Mouse (Mus musculus) embryonic facial prominence, embryonic 11.5 days (tissue): ENCODE data around the gene Qpctl. TPM values are rescaled to one million over a fixed set of nuclear protein-coding genes. Genes with fewer than 3 reads are reported as not detected.
A peak's percentile ranks its signal among the peaks of the same experiment; 100 is the strongest.

Experiments used
- ATAC-seq: fragments of 200-750 bp; cut with Nextera tagmentation; replicated peaks from 2 replicates; pipeline ENCODE4 v1.8.0; 2017; ENCODE audit warnings: low read depth; ENCODE audit not compliant: insufficient number of reproducible peaks, low FRiP score, low TSS enrichment
- DNase-seq: peaks from one replicate; pipeline ENCODE4 v3.0.0-alpha.2; 2015; ENCODE audit warnings: low spot score
- H3K27ac ChIP-seq: fragments of 300-500 bp; sonication (generic); replicated peaks from 2 replicates; pipeline ENCODE4 v1.5.1; 2014; ENCODE audit warnings: mild to moderate bottlenecking, low read depth, low read length, control low read depth
- H3K27me3 ChIP-seq: fragments of 300-500 bp; sonication (generic); 2 replicates; pipeline ENCODE4 v1.6.1; 2014; ENCODE audit warnings: mild to moderate bottlenecking, low read length, moderate library complexity, mixed read lengths; ENCODE audit not compliant: control insufficient read depth, insufficient read depth
- H3K36me3 ChIP-seq: fragments of 300-500 bp; sonication (generic); replicated peaks from 2 replicates; pipeline ENCODE4 v1.6.1; 2014; ENCODE audit warnings: low read depth, mild to moderate bottlenecking, low read length, moderate library complexity, mixed read lengths; ENCODE audit not compliant: control insufficient read depth, insufficient read depth
- H3K4me1 ChIP-seq: fragments of 300-500 bp; sonication (generic); 2 replicates; pipeline ENCODE4 v1.6.1; 2014; ENCODE audit warnings: low read length, mixed read lengths; ENCODE audit not compliant: control insufficient read depth, insufficient read depth
- H3K4me2 ChIP-seq: fragments of 300-500 bp; sonication (generic); 2 replicates; pipeline ENCODE4 v1.6.1; 2014; ENCODE audit warnings: low read depth, mild to moderate bottlenecking, control low read depth, low read length, moderate library complexity
- H3K4me3 ChIP-seq: fragments of 300-500 bp; sonication (generic); 2 replicates; pipeline ENCODE4 v1.5.1; 2014; ENCODE audit warnings: low read depth, low read length, control low read depth
- H3K9ac ChIP-seq: fragments of 300-500 bp; sonication (generic); replicated peaks from 2 replicates; pipeline ENCODE4 v1.6.1; 2014; ENCODE audit warnings: mild to moderate bottlenecking, control low read depth, low read length
- H3K9me3 ChIP-seq: fragments of 300-500 bp; sonication (generic); replicated peaks from 2 replicates; pipeline ENCODE4 v1.6.1; 2016; ENCODE audit warnings: mild to moderate bottlenecking, low read length, inconsistent platforms, mixed read lengths; ENCODE audit not compliant: control insufficient read depth
- WGBS: fragments of 180-500 bp; shearing (Covaris S2); extraction: QIAGEN DNeasy Blood & Tissue Kit; methylation state at CpG from one replicate; pipeline ENCODE4 v1.1.7; 2014; 5-methylcytosine and 5-hydroxymethylcytosine counted together
- polyA plus RNA-seq: library from polyadenylated mRNA; unstranded; fragments of >200 nt; fragmentation: Nextera tagmentation; extraction: Ambion mirVana; gene quantifications from 2 replicates; pipeline ENCODE4 v1.2.1, GENCODE M21; 2014

The Qpctl gene
- polyA plus RNA-seq, 1 experiment from 2014 or later, result 9.4 TPM

DNA sequence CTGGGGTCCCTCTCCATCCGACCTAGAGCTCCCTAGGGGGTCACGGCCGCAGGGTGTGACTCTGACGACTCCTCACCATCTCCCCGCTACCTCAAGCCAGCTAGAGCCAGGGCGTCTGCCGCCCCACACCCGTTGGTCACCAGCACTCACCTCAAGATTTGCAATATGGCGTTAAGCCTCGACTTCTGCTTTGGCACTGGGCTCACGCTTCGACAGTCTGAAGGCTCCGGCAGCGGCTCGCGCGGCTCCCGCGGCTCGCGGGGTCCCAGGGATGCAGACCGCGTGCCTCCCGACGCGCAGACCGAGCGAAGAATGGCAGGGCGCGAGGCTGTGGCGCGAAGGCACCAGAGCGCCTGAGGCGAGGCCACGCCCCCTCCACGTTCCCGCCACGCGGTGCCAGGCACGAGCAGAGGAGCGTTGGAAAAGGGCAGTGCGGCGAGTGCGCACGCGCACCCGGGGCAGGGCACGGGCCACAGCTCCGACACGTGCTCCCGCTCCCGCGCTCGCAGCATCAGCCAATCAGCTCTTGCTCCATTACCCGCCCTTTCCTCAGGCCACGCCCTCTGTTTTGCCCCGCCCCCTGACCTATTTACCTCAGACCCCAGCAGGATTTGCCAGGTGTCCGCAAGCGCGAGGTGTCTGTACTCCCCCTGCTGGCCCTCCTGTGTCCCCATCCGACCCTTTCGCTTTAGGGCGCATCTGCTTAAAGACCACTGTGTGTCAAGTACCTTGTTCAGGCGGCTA, 30.9 kb downstream of the Qpctl start, which contains the start of gene Gm4969:
TSS of gene Gm4969 (minus strand) at position 341 of the 744 bp plus-strand sequence.
- WGBS, result 22% methylated on average over 51 of the region's 64 CpGs
- H3K9ac ChIP-seq, result no peak within 1 kb of the TSS
- H3K27me3 ChIP-seq, result no peaks in the 10 kb centered on the region
- H3K4me3 ChIP-seq, result no peak within 1 kb of the TSS
- no peaks in the 10 kb centered on the region for H3K4me1 ChIP-seq
- DNase-seq (peak; percentile 67), ATAC-seq (peak; percentile 17; the same call in 1 of the 2 replicates)
- H3K4me2 ChIP-seq, result peak within 1 kb of the TSS; percentile 39
- no peaks in the 10 kb centered on the region for H3K36me3 ChIP-seq
- no peak within 1 kb of the TSS for H3K27ac ChIP-seq
- no peaks in the 10 kb centered on the region for H3K9me3 ChIP-seq

DNA sequence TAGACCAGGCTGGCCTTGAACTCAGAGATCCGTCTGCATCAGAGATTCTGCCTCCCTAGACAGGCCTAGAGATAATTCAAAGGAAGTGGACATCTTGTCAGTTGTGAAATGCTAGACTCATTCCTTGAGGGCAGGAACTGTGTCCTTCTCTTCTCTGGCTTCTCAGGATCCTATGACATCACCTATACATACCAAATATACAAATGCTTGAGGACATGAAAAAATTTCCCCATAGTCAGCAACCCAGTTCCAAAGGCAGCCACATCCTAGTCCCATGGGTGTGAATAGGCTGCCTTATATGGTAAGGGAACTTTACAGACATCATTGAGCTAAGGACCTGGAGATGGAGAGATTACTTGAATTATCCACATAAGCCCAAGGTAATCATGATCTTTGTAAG, 39.5 kb downstream of the Qpctl start:
- Histone ChIP-seq H3K4me1 (no peaks in the 10 kb centered on the region), H3K9me3 (no peaks in the 10 kb centered on the region), H3K27ac (no peak overlapping the region), H3K4me2 (no peak overlapping the region), H3K36me3 (no peaks in the 10 kb centered on the region), H3K9ac (no peak overlapping the region), H3K27me3 (no peaks in the 10 kb centered on the region), H3K4me3 (no peak overlapping the region)
- ATAC-seq (no peak), DNase-seq (no peak)
- WGBS, result 95% methylated on average over 1 of the region's 1 CpGs

GRCm38 (mm10) chr7:19107436-19107835, 41.7 kb downstream of the Qpctl start:
- Histone ChIP-seq H3K9ac (no peak overlapping the region), H3K4me2 (no peak overlapping the region), H3K36me3 (no peaks in the 10 kb centered on the region), H3K4me1 (no peaks in the 10 kb centered on the region), H3K9me3 (no peaks in the 10 kb centered on the region), H3K4me3 (no peak overlapping the region), H3K27ac (no peak overlapping the region), H3K27me3 (no peaks in the 10 kb centered on the region)
- ATAC-seq, result no peak
- WGBS, result 61% methylated on average over 3 of the region's 3 CpGs
- DNase-seq, result no peak

DNA sequence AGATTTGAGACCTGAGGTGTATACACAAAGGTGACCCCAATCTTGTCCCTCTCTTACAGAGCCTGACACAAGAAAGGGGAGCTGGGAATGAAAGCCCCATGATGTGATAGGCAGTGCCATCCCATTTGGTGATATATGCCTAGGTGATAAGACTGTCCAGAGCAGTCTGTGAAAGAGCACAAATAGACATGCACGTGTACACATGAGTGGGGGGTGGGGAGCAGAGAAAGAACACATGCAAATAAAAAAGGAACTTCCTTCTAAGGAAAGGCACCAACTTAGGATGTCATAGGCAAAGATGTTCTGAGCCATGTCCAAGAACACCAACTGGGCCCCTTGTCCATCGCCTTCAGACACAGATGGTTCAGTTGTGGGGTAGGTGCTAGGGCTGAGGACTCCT, 44.6 kb downstream of the Qpctl start:
- H3K9ac ChIP-seq, result no peak overlapping the region
- no peak for ATAC-seq
- 71% methylated on average over 2 of the region's 2 CpGs for WGBS
- DNase-seq, result no peak
- no peaks in the 10 kb centered on the region for H3K27me3 ChIP-seq
- H3K27ac ChIP-seq, result no peak overlapping the region
- H3K9me3 ChIP-seq, result no peaks in the 10 kb centered on the region
- no peak overlapping the region for H3K4me2 ChIP-seq
- no peaks in the 10 kb centered on the region for H3K36me3 ChIP-seq
- no peaks in the 10 kb centered on the region for H3K4me1 ChIP-seq
- no peak overlapping the region for H3K4me3 ChIP-seq

GRCm38 (mm10) chr7:19103741-19104140, 45.4 kb downstream of the Qpctl start:
- no peak for DNase-seq
- Histone ChIP-seq H3K36me3 (no peaks in the 10 kb centered on the region), H3K27me3 (no peaks in the 10 kb centered on the region), H3K4me1 (no peaks in the 10 kb centered on the region), H3K4me3 (no peak overlapping the region), H3K9ac (no peak overlapping the region), H3K9me3 (no peaks in the 10 kb centered on the region), H3K4me2 (no peak overlapping the region), H3K27ac (no peak overlapping the region)
- no peak for ATAC-seq

- no peak overlapping the region for H3K9ac ChIP-seq
- no peak overlapping the region for H3K4me2 ChIP-seq
- no peak overlapping the region for H3K27ac ChIP-seq
- peaks cover 8% of the 10 kb centered on the region for H3K4me1 ChIP-seq
- no peaks in the 10 kb centered on the region for H3K9me3 ChIP-seq
- no peak overlapping the region for H3K4me3 ChIP-seq
- no peaks in the 10 kb centered on the region for H3K27me3 ChIP-seq
- DNase-seq, result no peak
- 77% methylated on average over 1 of the region's 1 CpGs for WGBS
- ATAC-seq, result no peak
- H3K36me3 ChIP-seq, result no peaks in the 10 kb centered on the region
Observed at GRCm38 (mm10) chr7:19100290-19100689, 48.8 kb downstream of the Qpctl start.

DNA sequence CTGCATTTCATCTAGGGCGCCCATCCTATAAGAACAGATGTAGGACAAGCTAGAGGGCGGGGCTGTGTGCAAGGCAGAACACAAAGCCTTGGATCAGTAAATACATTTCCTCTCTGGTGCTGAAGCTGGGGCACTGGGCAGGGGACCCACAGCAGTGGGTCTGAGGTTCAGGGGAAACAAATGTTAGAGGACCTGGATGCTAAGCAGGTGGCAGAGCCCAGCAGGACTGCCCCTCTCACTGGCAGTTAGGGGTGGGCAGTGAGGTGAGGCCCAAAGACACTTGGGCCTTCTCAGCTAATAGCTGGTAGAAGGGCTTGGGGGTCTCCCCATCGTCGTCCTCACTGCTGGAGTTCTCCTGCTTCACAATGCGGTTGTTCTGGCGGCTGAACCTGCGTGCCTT, 50.3 kb downstream of the Qpctl start:
- no peaks in the 10 kb centered on the region for H3K36me3 ChIP-seq
- ATAC-seq, result no peak
- no peak overlapping the region for H3K4me3 ChIP-seq
- H3K9me3 ChIP-seq, result no peaks in the 10 kb centered on the region
- H3K27me3 ChIP-seq, result no peaks in the 10 kb centered on the region
- H3K4me1 ChIP-seq, result peaks cover 8% of the 10 kb centered on the region
- H3K27ac ChIP-seq, result no peak overlapping the region
- H3K9ac ChIP-seq, result no peak overlapping the region
- no peak overlapping the region for H3K4me2 ChIP-seq
- DNase-seq, result no peak
- 66% methylated on average over 7 of the region's 7 CpGs for WGBS

DNA sequence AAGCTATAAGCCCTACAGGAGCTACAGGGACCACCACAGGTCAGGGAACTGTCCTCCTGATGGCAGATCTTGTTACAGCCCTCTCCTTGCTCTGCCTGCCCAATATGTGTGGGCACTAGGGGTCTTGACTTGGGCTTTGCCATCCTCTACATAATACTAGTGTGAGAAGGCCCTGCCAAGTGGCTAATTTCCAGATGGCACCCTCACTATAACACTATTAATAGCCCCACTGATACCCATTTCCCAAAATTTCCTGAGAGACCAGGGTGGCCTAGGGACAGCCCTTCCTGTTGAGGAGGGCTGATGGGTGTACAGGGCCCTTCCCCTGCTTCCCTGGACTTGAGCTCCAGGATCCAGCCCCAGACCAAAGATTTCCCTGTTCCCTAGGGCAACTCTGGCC, 51.2 kb downstream of the Qpctl start:
- Histone ChIP-seq H3K4me2 (no peak overlapping the region), H3K36me3 (no peaks in the 10 kb centered on the region), H3K9ac (no peak overlapping the region), H3K27ac (no peak overlapping the region), H3K4me1 (peaks cover 8% of the 10 kb centered on the region), H3K27me3 (no peaks in the 10 kb centered on the region), H3K4me3 (no peak overlapping the region), H3K9me3 (no peaks in the 10 kb centered on the region)
- no peak for ATAC-seq
- no peak for DNase-seq
